Mouse (Mus musculus): ENCODE data around the gene Plpp2.

Plpp2 gene

DNA sequence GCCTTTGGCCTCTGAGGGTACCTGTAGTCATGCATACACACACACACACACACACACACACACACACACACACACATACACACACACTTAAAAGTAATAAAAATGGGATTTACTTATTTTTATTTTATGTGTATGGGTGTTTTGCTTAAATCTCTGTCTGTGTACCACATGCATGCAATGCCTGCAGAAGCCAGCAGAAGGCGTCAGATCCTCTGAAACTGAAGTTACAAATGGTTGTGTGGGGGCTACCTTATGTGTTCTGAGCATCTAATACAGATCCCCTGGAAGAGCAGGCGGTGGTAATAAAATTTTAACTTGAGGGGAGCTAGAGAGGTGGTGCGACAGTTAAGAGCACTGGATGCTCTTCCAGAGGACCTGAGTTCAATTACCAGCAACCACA, 5.5 kb downstream of the Plpp2 start:
- DNase-seq (ENCODE audit: low spot score in 2 of 2) = no peak

DNA sequence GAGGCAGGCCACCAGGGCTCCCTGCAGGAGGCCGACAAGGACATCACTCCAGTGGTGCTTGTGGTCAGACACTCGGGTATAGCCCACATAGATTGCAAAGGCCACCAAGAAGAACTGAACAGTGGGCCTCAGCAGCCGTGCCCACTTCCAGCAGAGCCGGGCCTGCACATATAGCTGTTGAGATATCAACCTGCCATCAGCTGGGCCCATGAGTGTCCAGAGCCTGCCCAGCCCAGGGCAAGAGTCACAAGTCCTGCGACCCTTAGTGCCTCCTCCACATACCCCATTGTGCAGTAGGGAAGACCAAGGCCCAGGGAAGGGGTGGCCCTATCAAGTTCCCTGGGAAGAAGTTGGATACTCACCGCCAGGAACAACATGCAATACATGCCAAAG, 6.1 kb downstream of the Plpp2 start:
- no peak for DNase-seq (ENCODE audit: low spot score in 2 of 2)

DNA sequence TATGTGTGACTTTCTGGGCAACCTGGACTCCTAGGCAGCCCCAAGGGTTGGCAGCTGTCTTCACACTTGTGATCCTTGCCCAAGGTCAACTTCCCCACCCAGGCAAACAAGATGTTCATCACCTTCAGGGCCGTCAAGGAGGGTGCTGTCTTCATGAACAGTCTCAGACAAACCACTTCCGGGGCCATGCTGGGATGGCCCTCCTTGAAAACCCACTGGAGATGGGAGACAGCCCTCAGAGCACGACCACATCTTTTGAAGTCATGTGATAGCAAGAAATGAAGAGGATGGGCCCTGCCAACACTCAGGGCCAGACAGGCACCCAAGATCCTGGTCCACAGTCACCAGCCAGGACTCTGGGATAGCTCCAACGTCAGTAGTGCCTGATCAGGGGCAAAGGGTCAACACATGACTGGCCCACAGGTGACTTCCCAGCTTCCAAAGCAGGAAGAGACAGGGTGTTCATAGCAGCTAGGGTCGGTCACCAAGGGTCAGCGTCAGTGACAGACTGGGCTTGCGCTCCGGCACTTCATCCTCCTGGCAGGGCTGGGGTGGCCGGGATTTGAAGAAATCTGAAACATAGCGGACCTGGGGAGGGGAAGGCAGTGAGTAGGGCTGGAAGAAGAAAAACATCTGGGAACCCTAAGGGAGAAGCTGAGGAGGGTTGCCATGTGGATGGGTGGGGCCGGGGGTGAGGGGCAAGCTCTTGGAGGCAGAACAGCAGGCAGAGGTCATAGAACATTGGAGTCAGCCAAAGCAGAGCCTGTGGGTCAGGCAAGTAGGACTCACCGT, 6.7 kb downstream of the Plpp2 start:
- DNase-seq (ENCODE audit: low spot score in 2 of 2) = no peak

DNA sequence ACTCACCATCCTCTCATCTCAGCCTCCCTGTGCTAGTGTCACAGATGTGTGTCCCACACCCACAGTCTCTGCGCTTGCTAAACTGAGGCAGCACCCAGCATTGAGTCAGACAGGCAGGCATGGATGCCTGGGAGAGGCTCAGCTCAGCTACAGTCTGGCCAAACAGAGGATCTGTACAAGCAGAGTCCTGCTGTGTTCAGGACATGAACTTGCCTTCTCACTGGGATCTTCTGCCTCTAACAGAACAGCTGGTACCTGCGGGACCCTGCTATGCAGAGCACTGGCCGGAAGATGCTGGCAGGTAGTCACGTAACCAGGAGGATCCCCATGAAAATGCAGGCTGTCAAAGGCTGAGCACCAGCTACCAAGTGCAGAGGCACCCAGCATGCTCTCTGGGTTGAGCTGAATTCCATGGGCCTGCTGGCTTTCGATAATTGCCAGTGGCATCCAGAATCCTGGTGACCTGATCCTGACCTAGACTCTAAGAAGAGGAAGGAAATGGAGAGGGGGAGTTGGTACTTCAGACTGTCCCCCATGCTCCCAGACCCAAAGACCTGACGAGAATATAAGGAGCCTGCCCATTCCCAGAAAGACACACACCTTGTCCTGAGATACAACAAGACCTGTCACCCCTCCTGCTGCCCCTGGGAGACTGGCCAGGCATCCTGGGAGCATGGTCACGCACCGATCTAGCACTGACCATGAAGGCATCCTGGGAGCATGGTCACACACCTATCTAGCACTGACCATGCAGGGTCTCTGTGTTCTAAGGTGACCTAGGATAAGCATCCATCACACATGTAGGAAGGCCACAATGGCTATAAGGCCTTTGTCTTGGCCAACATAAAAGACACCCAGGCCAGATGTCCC, 7.9 kb downstream of the Plpp2 start:
- no peak for DNase-seq (ENCODE audit: low spot score in 2 of 2)

DNA sequence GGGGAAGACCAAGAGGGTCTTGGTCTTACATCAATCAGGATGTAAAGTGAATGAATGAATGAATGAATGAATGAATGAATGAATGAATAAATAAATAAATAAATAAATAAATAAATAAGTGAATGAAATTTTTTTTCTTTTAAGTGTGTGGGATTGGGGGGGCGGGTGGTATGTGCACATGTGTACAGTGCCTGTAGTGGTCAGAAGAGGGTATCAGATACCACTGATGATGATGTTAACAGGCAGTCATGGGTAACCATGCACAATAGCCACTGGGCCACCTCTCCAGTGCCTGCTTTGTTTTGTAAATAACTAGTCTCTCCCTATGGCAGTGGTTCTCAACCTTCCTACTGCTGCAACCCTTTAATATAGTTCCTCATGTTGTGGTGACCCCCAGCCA, 9.2 kb downstream of the Plpp2 start:
- DNase-seq (ENCODE audit: low spot score in 2 of 2) = no peak

DNA sequence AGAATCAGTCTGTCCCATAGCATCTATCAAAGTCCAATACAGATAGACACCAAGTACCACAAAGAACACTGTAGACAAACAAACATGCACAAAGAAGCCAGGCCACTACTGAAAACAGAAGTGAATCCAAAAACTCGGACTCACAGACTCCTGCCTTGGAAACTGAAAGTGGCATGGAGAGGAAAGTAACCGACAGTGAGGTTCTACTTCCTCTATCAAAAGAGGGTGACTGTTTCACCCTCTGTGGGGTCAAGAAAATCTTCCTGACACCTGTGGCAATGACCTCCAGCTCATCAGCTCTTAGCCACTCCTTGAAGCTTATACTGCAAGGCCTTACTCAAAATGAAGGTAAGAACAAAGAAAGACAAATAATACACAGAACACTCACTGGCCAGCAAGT, 26.9 kb downstream of the Plpp2 start:
- DNase-seq (ENCODE audit: low spot score in 2 of 2) = no peak

DNA sequence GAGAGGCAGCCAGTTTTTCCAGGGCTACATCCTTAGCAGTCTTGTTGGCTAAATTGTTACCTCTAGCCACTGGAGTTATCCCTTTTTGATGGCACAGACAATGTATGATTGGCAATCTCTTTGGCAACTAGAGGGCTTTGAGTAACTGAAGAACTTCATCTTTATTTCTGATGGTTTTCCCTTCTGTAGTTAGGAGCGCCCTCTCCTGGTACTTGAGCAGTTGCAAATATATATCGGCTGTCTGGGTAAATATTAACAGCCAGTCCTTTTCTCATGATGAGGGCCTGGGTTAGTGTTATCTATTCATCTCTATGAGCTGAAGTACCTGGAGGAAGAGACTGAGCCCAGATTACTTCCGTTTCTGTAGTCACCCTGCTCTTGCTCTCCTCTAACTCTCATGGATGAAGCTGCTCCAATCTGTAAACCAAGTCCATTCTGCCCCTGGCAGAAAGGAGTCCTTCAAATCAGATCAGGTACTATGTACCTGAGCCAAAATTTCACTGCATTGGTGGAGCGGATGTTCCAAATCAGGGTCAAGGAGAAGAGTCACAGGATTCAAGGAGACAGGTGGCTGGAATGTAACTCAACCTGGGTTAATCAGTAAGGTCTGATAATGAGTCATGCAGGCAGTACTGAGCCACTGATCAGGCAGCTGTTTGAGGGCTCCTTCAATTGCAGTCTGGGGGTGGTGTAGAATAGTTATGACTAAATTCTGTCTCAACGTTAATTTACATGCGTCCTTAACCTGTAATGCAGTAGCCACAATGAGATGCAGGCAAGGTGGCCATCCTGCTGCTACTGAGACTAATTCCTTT, 30.6 kb downstream of the Plpp2 start:
- DNase-seq (ENCODE audit: low spot score in 2 of 2) = no peak

DNA sequence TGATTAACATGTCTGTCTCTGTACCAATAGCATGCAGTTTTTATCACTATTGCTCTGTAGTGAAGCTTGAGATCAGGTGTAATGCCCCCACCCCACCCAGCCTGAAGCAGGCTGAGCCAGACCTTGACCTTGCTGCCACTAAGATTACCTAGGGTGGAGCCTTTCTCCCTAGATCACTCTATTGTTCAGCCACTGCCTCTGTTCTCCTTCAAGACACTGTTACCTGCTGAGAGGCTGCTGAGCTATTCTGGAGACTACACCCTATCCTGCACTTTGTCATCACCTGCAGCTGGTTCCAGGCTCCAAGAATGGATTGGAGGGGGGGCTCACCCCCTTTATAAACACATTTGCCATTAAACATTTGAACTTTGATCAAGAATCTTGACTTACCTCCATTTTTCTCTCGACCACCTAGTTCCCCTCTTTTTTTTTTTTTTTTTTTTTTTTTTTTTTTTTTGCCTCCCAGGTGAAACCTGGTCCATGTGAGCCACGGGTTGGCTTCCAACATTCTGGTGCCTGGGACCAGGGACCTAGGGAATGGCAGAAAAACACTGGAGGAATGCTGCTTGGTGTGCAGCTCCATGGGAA, 36.8 kb downstream of the Plpp2 start:
- no peak for DNase-seq (ENCODE audit: low spot score in 2 of 2)

DNA sequence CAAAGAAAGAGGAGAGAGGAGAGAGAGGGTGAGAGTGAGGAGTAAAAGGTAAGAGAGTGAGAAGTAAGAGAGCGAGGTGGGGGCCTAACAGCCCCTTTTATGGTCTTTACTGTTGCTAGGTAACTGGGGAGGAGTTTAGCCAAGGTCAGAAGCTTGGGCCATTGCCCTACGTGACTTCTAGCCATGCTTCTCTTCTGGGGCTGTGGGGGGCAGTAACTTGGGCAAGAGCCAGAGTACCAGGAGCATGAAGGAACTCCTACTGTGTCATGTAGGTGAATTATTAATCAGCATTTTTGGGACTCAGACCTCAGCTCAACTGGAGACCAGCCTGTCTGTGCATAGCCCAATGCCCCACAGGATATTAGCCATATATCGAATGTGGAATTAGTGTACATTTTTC, 37.7 kb downstream of the Plpp2 start:
- no peak for DNase-seq (ENCODE audit: low spot score in 2 of 2)
